Comparison of ENCODE assay signal across 21 mouse cellular contexts in the genomic region with DNA sequence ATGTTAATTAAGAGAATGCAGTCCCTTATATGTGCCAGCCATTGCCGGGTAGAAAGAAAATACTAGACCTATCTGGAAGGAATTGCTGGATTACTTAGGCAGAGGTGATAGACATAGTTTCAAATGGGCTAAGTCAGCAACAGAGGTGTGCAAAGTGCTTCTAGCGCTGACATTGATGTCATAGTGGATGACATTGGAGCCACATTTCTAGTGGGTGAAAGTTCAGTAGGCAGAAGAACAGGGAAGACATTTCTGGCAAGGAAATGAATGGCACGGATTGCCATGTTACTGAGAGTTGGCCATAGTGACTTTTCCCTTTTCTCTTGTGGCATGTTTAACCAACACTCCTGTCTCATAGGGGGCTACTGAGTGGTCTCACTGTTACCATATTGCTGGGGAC.
"Had no signal": no experiment of that assay in that cellular context is flagged by ENCODE, and none has a peak within 500 bp of the region (broad histone marks: within the 10 kb centered on the region; RNA-seq: fewer than 3 reads in every experiment).

No protein-coding gene starts in this region.

- H3K27me3 ChIP-seq: liver, embryonic 12.5 days; liver, embryonic 15.5 days; lung, embryonic 15.5 days; megakaryocyte, embryonic 14.5 days; midbrain, embryonic 13.5 days; neural tube, embryonic 13.5 days; stomach, embryonic 15.5 days had no signal

- ATAC-seq: liver, embryonic 12.5 days; midbrain, embryonic 13.5 days; midbrain, embryonic 16.5 days had no signal

- H3K4me3 ChIP-seq: left cerebral cortex, adult 2 months; liver, embryonic 12.5 days; liver, embryonic 15.5 days; lung, embryonic 15.5 days; megakaryocyte, embryonic 14.5 days; midbrain, embryonic 10.5 days; midbrain, embryonic 13.5 days; myocyte; neural tube, embryonic 13.5 days; stomach, embryonic 15.5 days had no signal

- H3K4me1 ChIP-seq: lung, embryonic 15.5 days; neural tube, embryonic 13.5 days; stomach, embryonic 15.5 days had no signal

- H3K4me2 ChIP-seq: liver, embryonic 12.5 days; liver, embryonic 15.5 days; lung, embryonic 15.5 days; midbrain, embryonic 13.5 days; neural tube, embryonic 13.5 days; stomach, embryonic 15.5 days had no signal

- H3K9ac ChIP-seq: liver, embryonic 12.5 days; liver, embryonic 15.5 days; lung, embryonic 15.5 days; midbrain, embryonic 13.5 days; neural tube, embryonic 13.5 days; stomach, embryonic 15.5 days had no signal

- H3K9me3 ChIP-seq: liver, embryonic 12.5 days; liver, embryonic 15.5 days; lung, embryonic 15.5 days; megakaryocyte, embryonic 14.5 days; midbrain, embryonic 10.5 days; midbrain, embryonic 13.5 days; neural tube, embryonic 13.5 days; stomach, embryonic 15.5 days had no signal

- DNase-seq: layer of hippocampus, postnatal 36 days; lung, adult 18-20 months; lung, postnatal 10 days; lung, postnatal 36 days; retina, postnatal 1 day; right cerebral cortex, postnatal 25 days; spleen, adult 18-20 months; thymus, adult 2 months; thymus, postnatal 14 days; thymus, postnatal 4 days had no signal

- H3K27ac ChIP-seq: left cerebral cortex, adult 2 months; liver, embryonic 12.5 days; liver, embryonic 15.5 days; lung, embryonic 15.5 days; midbrain, embryonic 10.5 days; midbrain, embryonic 13.5 days; neural tube, embryonic 13.5 days; stomach, embryonic 15.5 days had no signal
